In genomic region chr12:102243915-102244314, GRCm38 (mm10) we compare ENCODE assay signal across 23 mouse cellular contexts. TPM values are rescaled to one million over a fixed set of nuclear protein-coding genes. Genes with fewer than 3 reads are reported as not detected.
DNase-seq lines count a peak whose midpoint lies in the region.
"Had no signal": no experiment of that assay in that cellular context is flagged by ENCODE, and none has a peak within 500 bp of the region (broad histone marks: within the 10 kb centered on the region; RNA-seq: fewer than 3 reads in every experiment).

No protein-coding gene starts in this region.

- H3K9me3 ChIP-seq in heart, embryonic 10.5 days = no peaks in the 10 kb centered on the region
- H3K9me3 ChIP-seq: forebrain, embryonic 12.5 days; lung, embryonic 15.5 days; midbrain, embryonic 13.5 days; neural tube, embryonic 13.5 days had no signal

- peaks cover 24% of the 10 kb centered on the region for H3K4me1 ChIP-seq in heart, embryonic 10.5 days
- H3K4me1 ChIP-seq: lung, embryonic 15.5 days had no signal

- WGBS in heart, embryonic 10.5 days = 28% methylated on average over 1 of the region's 1 CpGs

- no peaks in the 10 kb centered on the region for H3K27me3 ChIP-seq in heart, embryonic 10.5 days (ENCODE audit: insufficient read depth, poor library complexity, severe bottlenecking)
- H3K27me3 ChIP-seq: forebrain, embryonic 12.5 days; lung, embryonic 15.5 days; midbrain, embryonic 13.5 days; neural tube, embryonic 13.5 days had no signal

- no peak for DNase-seq in heart, embryonic 10.5 days (ENCODE audit: low spot score)
- no peak for DNase-seq in heart, postnatal 36 days
- DNase-seq in 3T3-L1 (ENCODE audit: low read depth, low spot score) = peak; percentile 21
- peak; percentile 33 for DNase-seq in embryo, embryonic 11 days
- peak; percentile 46 for DNase-seq in forelimb bud, embryonic 11.5 days (ENCODE audit: low read depth, low spot score)
- no peak for DNase-seq in adrenal gland, postnatal 36 days
- no peak for DNase-seq in ovary, postnatal 36 days (ENCODE audit: low spot score)
- no peak for DNase-seq in urinary bladder, postnatal 14 days (ENCODE audit: low spot score)
- DNase-seq: cerebellum, adult 2 months; cerebellum, postnatal 36 days; gastrocnemius, postnatal 10 days; heart, adult 18-20 months; kidney, adult 18-20 months; layer of hippocampus, postnatal 36 days; lung, postnatal 4 days; right cerebral cortex, postnatal 14 days; thymus, postnatal 36 days had no signal

- H3K36me3 ChIP-seq in heart, embryonic 10.5 days = no peaks in the 10 kb centered on the region
- H3K36me3 ChIP-seq: forebrain, embryonic 12.5 days; lung, embryonic 15.5 days; midbrain, embryonic 13.5 days; neural tube, embryonic 13.5 days had no signal

- intact Hi-C loops in heart, postnatal 36 days (cut with DNase I) = no loop called here

- H3K4me3 ChIP-seq in heart, embryonic 10.5 days = no peak overlapping the region
- H3K4me3 ChIP-seq: forebrain, embryonic 12.5 days; layer of hippocampus, adult 2 months; lung, embryonic 15.5 days; midbrain, embryonic 13.5 days; neural tube, embryonic 13.5 days had no signal

- 0 out of 2 replicates have a peak overlapping the region, but pooled peaks have one; percentile 16 for H3K27ac ChIP-seq in heart, embryonic 10.5 days
- H3K27ac ChIP-seq: forebrain, embryonic 12.5 days; layer of hippocampus, adult 2 months; liver, embryonic 14.5 days; lung, embryonic 15.5 days; midbrain, embryonic 13.5 days; neural tube, embryonic 13.5 days had no signal

RNA-seq across cellular contexts. Expression of gene Rin3, which starts 38.9 kb away (rescaled TPM):
- polyA plus RNA-seq in heart, embryonic 10.5 days (2016; fragmentation: Nextera tagmentation; extraction: Ambion mirVana) = 8.9 and 9.0 TPM in 2 replicates
- total RNA-seq in heart, postnatal 36 days (2021) = 10 to 100 TPM; 13.7 to 21.0 TPM
- 10 to 100 TPM in 1 of 2 experiments, 1 to 10 TPM in 1; 8.6 to 15.8 TPM for total RNA-seq in adrenal gland, postnatal 36 days (2021)

Comparison
In these comparisons a context has a peak if more than half of its experiments do, and no peak if none do; other contexts are left out.
1. DNase-seq: peak in 3T3-L1 (single experiment), embryo, embryonic 11 days (single experiment) and forelimb bud, embryonic 11.5 days (single experiment); none in heart, embryonic 10.5 days (single experiment), heart, postnatal 36 days (0 of 2), adrenal gland, postnatal 36 days (0 of 2), ovary, postnatal 36 days (single experiment) and urinary bladder, postnatal 14 days (single experiment).